Comparison of ENCODE assay signal across 20 mouse cellular contexts in the genomic region with DNA sequence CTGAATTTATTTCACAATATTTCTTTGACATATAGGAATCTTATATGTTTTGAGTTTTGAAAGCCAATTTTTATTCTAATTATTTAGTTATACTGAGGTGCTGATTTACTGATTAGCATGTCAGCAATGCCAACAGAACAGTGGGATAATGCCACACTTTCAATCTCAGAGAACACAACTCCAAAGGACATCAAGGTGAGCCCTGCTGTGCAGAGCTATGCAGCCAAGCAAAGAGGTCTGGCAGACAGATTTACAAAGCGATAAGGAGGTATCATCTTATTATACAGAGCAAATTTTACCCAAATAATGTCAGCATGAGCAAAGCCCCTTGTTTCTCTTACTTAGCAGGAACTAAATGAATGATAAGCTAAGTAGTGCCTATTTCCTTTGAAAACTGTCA.
DNase-seq lines count a peak whose midpoint lies in the region; ATAC-seq lines count a peak whose summit lies in the region.
"Had no signal": no experiment of that assay in that cellular context is flagged by ENCODE, and none has a peak within 500 bp of the region (broad histone marks: within the 10 kb centered on the region; RNA-seq: fewer than 3 reads in every experiment).

No protein-coding gene starts in this region.

- intact Hi-C loops in left cerebral cortex, postnatal 4 days (cut with DNase I): no loop called here

- ATAC-seq in cerebellum, adult (ENCODE audit: insufficient number of reproducible peaks, low FRiP score, low TSS enrichment): no peak
- ATAC-seq: activated CD4-positive, CD25-positive, alpha-beta regulatory T cell, adult 4 months; forebrain, embryonic 13.5 days; forebrain, embryonic 16.5 days; hindbrain, postnatal 0 days; inflammation-experienced regulatory T-cells, adult 6 months; intestine, embryonic 16.5 days had no signal

- peak; percentile 7 for DNase-seq in cerebellum, adult 11-12 months
- DNase-seq in cerebellum, postnatal 14 days: peak; percentile 18 to 74
- no peak for DNase-seq in cerebellum, adult 8-10 months
- DNase-seq in left cerebral cortex, postnatal 4 days: peak; percentile 13
- DNase-seq in left cerebral cortex, adult 18-20 months (ENCODE audit: low spot score in 2 of 2): no peak
- DNase-seq: adrenal gland, adult 8-10 months; adrenal gland, postnatal 25 days; gastrocnemius, postnatal 10 days; gastrocnemius, postnatal 36 days; heart, adult 2 months; heart, postnatal 14 days; heart, postnatal 4 days; kidney, adult 18-20 months had no signal

Comparison
In these comparisons a context has a peak if more than half of its experiments do, and no peak if none do; other contexts are left out.
1. DNase-seq: peak in cerebellum, adult 11-12 months (single experiment), cerebellum, postnatal 14 days (2 of 2) and left cerebral cortex, postnatal 4 days (single experiment); none in cerebellum, adult 8-10 months (single experiment) and left cerebral cortex, adult 18-20 months (0 of 2).